Mouse (Mus musculus) lung, embryonic 14.5 days (tissue): ENCODE data around the gene Grin2a. TPM values are rescaled to one million over a fixed set of nuclear protein-coding genes. Genes with fewer than 3 reads are reported as not detected.

Experiments
- ATAC-seq: fragments of 200-750 bp; cut with Nextera tagmentation; 2 replicates; pipeline ENCODE4 v1.8.0; 2017; ENCODE audit warnings: mild to moderate bottlenecking, moderate TSS enrichment, moderate library complexity; ENCODE audit not compliant: insufficient read depth
- DNase-seq: peaks from one replicate; pipeline ENCODE4 v3.0.0-alpha.2; 2015
- H3K27ac ChIP-seq: fragments of 300-500 bp; sonication (generic); 2 replicates; pipeline ENCODE4 v1.5.1; 2014; ENCODE audit warnings: low read depth, mild to moderate bottlenecking, moderate library complexity
- H3K27me3 ChIP-seq: fragments of 300-500 bp; sonication (generic); 2 replicates; pipeline ENCODE4 v1.6.1; 2014; ENCODE audit warnings: low read length, control low read depth; ENCODE audit not compliant: insufficient read depth
- H3K36me3 ChIP-seq: fragments of 300-500 bp; sonication (generic); 2 replicates; pipeline ENCODE4 v1.6.1; 2014; ENCODE audit warnings: control low read depth; ENCODE audit not compliant: insufficient read depth
- H3K4me1 ChIP-seq: fragments of 300-500 bp; sonication (generic); 2 replicates; pipeline ENCODE4 v1.6.1; 2014; ENCODE audit warnings: antibody characterized with exemption, control low read depth; ENCODE audit not compliant: insufficient read depth
- H3K4me2 ChIP-seq: fragments of 300-500 bp; sonication (generic); 2 replicates; pipeline ENCODE4 v1.6.1; 2014; ENCODE audit warnings: mild to moderate bottlenecking
- H3K4me3 ChIP-seq: fragments of 300-500 bp; sonication (generic); 2 replicates; pipeline ENCODE4 v1.5.1; 2014; ENCODE audit warnings: low read depth, low read length
- H3K9ac ChIP-seq: fragments of 300-500 bp; sonication (generic); 2 replicates; pipeline ENCODE4 v1.6.1; 2014
- H3K9me3 ChIP-seq: fragments of 300-500 bp; sonication (generic); 2 replicates; pipeline ENCODE4 v1.6.1; 2016; ENCODE audit warnings: low read depth, low read length, control low read depth
- CTCF ChIP-seq: IDR thresholded peaks from 2 replicates; pipeline ENCODE4 v1.5.1; 2016; ENCODE audit warnings: antibody characterized with exemption, low read depth
- WGBS: fragments of 180-500 bp; shearing (Covaris S2); extraction: QIAGEN DNeasy Blood & Tissue Kit; methylation state at CpG from one replicate; pipeline ENCODE4 v1.1.7; 2014; 5-methylcytosine and 5-hydroxymethylcytosine counted together
- polyA plus RNA-seq: library from polyadenylated mRNA; unstranded; fragments of >200 nt; fragmentation: Nextera tagmentation; extraction: Ambion mirVana; gene quantifications from 2 replicates; pipeline ENCODE4 v1.2.1, GENCODE M21; 2014

The Grin2a gene
- polyA plus RNA-seq, 1 experiment from 2014 or later = 0.01 TPM

GRCm38 (mm10) chr16:10004096-10004495 is 8.7 kb upstream of the Grin2a start:
- no peak overlapping the region for H3K4me3 ChIP-seq
- no peak overlapping the region for H3K9ac ChIP-seq
- ATAC-seq = no peak
- DNase-seq = no peak
- WGBS = 75% methylated on average over 4 of the region's 4 CpGs
- H3K9me3 ChIP-seq = no peaks in the 10 kb centered on the region
- TF ChIP-seq CTCF = no peak
- no peak overlapping the region for H3K4me2 ChIP-seq
- no peak overlapping the region for H3K27ac ChIP-seq
- H3K4me1 ChIP-seq = no peaks in the 10 kb centered on the region
- no peaks in the 10 kb centered on the region for H3K36me3 ChIP-seq
- 0 out of 2 replicates have a peak, but pooled peaks cover 3% of the 10 kb centered on the region for H3K27me3 ChIP-seq

GRCm38 (mm10) chr16:10003001-10003400 is 7.6 kb upstream of the Grin2a start:
- no peak overlapping the region for H3K9ac ChIP-seq
- 0 out of 2 replicates have a peak, but pooled peaks cover 3% of the 10 kb centered on the region for H3K27me3 ChIP-seq
- TF ChIP-seq CTCF = no peak
- no peak overlapping the region for H3K27ac ChIP-seq
- no peak overlapping the region for H3K4me3 ChIP-seq
- H3K4me1 ChIP-seq = no peaks in the 10 kb centered on the region
- H3K9me3 ChIP-seq = no peaks in the 10 kb centered on the region
- 42% methylated on average over 1 of the region's 1 CpGs for WGBS
- DNase-seq = no peak
- H3K36me3 ChIP-seq = no peaks in the 10 kb centered on the region
- H3K4me2 ChIP-seq = no peak overlapping the region
- ATAC-seq = no peak

DNA sequence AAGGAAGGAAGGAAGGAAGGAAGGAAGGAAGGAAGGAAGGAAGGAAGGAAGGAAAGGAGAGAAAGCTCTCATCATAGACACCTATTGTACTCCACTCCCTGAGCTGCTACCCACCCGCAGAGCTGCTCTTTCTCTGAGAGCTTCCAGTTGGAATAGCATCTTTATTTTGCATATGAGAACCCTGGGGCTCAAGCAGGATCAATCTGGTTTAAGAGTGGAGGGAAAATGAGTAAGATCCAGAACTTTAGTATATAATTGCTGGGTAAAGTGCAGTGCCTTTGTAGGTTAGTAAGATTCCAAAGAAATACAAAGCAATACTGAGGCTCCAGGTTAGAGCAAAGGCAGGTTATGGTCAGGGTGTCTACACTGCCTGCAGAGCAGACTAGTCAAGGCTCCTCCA is 6.2 kb upstream of the Grin2a start:
- Histone ChIP-seq H3K9me3 (no peaks in the 10 kb centered on the region), H3K9ac (no peak overlapping the region), H3K27me3 (peaks cover 8% of the 10 kb centered on the region; the same call in 1 of the 2 replicates), H3K36me3 (no peaks in the 10 kb centered on the region), H3K27ac (no peak overlapping the region), H3K4me2 (no peak overlapping the region), H3K4me1 (no peaks in the 10 kb centered on the region), H3K4me3 (no peak overlapping the region)
- ATAC-seq (no peak), DNase-seq (no peak)
- no peak for TF ChIP-seq CTCF
- WGBS = 68% methylated on average over 1 of the region's 1 CpGs

- Histone ChIP-seq H3K9ac (no peak overlapping the region), H3K27me3 (peaks cover 22% of the 10 kb centered on the region), H3K4me1 (no peaks in the 10 kb centered on the region), H3K27ac (no peak overlapping the region), H3K36me3 (no peaks in the 10 kb centered on the region), H3K4me2 (no peak overlapping the region), H3K4me3 (no peak overlapping the region), H3K9me3 (no peaks in the 10 kb centered on the region)
- WGBS = 61% methylated on average over 5 of the region's 5 CpGs
- DNase-seq = no peak
- TF ChIP-seq CTCF = no peak
- no peak for ATAC-seq
Measured at GRCm38 (mm10) chr16:9999926-10000325, 4.6 kb upstream of the Grin2a start.

DNA sequence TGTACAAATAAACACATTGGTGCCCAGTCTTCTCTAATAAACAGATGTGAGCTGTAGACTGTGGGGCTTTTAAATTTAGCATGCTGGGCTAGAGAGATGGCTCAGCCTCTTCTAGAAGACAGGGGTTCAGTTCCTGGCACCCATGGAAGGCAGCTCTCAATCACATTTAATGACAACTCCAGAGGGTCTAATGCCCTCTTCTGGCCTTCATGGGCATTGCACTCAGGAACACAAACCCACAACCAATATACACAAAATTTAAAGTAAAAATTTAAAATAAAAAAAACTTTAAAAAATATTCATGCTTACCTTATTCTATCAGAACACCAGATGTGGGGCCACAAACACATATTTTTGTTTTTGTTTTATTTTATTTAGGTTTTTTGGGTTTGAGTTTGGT is 2.6 kb upstream of the Grin2a start:
- peak; percentile 12; the same call in 1 of the 2 replicates for TF ChIP-seq CTCF
- Histone ChIP-seq H3K9ac (no peak overlapping the region), H3K4me1 (no peaks in the 10 kb centered on the region), H3K4me3 (no peak overlapping the region), H3K27ac (no peak overlapping the region), H3K9me3 (no peaks in the 10 kb centered on the region), H3K27me3 (peaks cover 42% of the 10 kb centered on the region), H3K36me3 (no peaks in the 10 kb centered on the region), H3K4me2 (no peak overlapping the region)
- ATAC-seq (no peak), DNase-seq (no peak)

- WGBS = 18% methylated on average over 13 of the region's 13 CpGs
- peak overlapping the region; percentile 32 for H3K4me3 ChIP-seq
- H3K9ac ChIP-seq = no peak overlapping the region
- H3K27me3 ChIP-seq = peaks cover 60% of the 10 kb centered on the region
- H3K36me3 ChIP-seq = no peaks in the 10 kb centered on the region
- ATAC-seq (no peak), DNase-seq (no peak)
- no peaks in the 10 kb centered on the region for H3K4me1 ChIP-seq
- TF ChIP-seq CTCF = no peak
- no peak overlapping the region for H3K27ac ChIP-seq
- H3K4me2 ChIP-seq = peak overlapping the region; percentile 61
- no peaks in the 10 kb centered on the region for H3K9me3 ChIP-seq
Measured at GRCm38 (mm10) chr16:9995814-9996210, 452 bp upstream of the Grin2a start.

- Histone ChIP-seq H3K27ac (no peak overlapping the region), H3K27me3 (peaks cover 60% of the 10 kb centered on the region), H3K4me2 (peak overlapping the region; percentile 61), H3K36me3 (no peaks in the 10 kb centered on the region), H3K9me3 (no peaks in the 10 kb centered on the region), H3K4me1 (no peaks in the 10 kb centered on the region), H3K4me3 (peak overlapping the region; percentile 32), H3K9ac (no peak overlapping the region; the same call in 1 of the 2 replicates)
- peak; percentile 35; the same call in 1 of the 2 replicates for ATAC-seq
- peak; percentile 20 for DNase-seq
- TF ChIP-seq CTCF = no peak
- WGBS = under 1% methylated on average over 43 of the region's 51 CpGs
Measured at GRCm38 (mm10) chr16:9994041-9994950, 1.1 kb downstream of the Grin2a start.
